Mouse (Mus musculus) CD4-positive, CD25-positive, alpha-beta regulatory T cell, adult 4 months (primary cell): ENCODE data around the gene Gfm2. TPM values are rescaled to one million over a fixed set of nuclear protein-coding genes. Genes with fewer than 3 reads are reported as not detected.
A peak's percentile ranks its signal among the peaks of the same experiment; 100 is the strongest.
"Not testable (repeated sequence)": the region's sequence is repeated elsewhere in the genome, so short reads cannot be mapped to it uniquely, and the experiment has no call there.

Source experiments
- ATAC-seq: one replicate; pipeline ENCODE4 v1.8.0; 2017
- polyA plus RNA-seq, 2 experiments: library from polyadenylated mRNA; unstranded; fragments of 100-300 nt; shearing (Covaris generic); gene quantifications; one replicate each; pipeline ENCODE4 v1.2.1; 2017

Gfm2 gene
- polyA plus RNA-seq = 10 to 100 TPM; 42.8 to 62.9 TPM

GRCm38 (mm10) chr13:97137466-97138400 lies at the start of gene Gfm2, which contains the start of gene Nsa2:
Gfm2 (plus strand) TSS chr13:97137937.
Nsa2 (minus strand) TSS chr13:97137937.
- ATAC-seq = peak; percentile 99

GRCm38 (mm10) chr13:97088183-97088582 lies 49.6 kb upstream of the Gfm2 start:
- ATAC-seq = no peak

GRCm38 (mm10) chr13:97095726-97096125 lies 42.0 kb upstream of the Gfm2 start:
- ATAC-seq = no peak

- ATAC-seq = no peak
Observed at GRCm38 (mm10) chr13:97099187-97099852, 38.4 kb upstream of the Gfm2 start, which contains the start of gene Gm6169. Gm6169 (minus strand) TSS chr13:97099237.

- ATAC-seq = no peak
Observed at GRCm38 (mm10) chr13:97104996-97105395, 32.7 kb upstream of the Gfm2 start.

GRCm38 (mm10) chr13:97107721-97108120 lies 30.0 kb upstream of the Gfm2 start:
- ATAC-seq = not testable (repeated sequence)

GRCm38 (mm10) chr13:97109046-97109445 lies 28.7 kb upstream of the Gfm2 start:
- ATAC-seq = no peak

GRCm38 (mm10) chr13:97121341-97121740 lies 16.4 kb upstream of the Gfm2 start:
- ATAC-seq = no peak

GRCm38 (mm10) chr13:97129654-97130053 lies 8.1 kb upstream of the Gfm2 start:
- ATAC-seq = not testable (repeated sequence)

GRCm38 (mm10) chr13:97130413-97130812 lies 7.3 kb upstream of the Gfm2 start:
- ATAC-seq = not testable (repeated sequence)

GRCm38 (mm10) chr13:97138404-97138931 lies 731 bp downstream of the Gfm2 start:
- ATAC-seq = not testable (repeated sequence)

- no peak for ATAC-seq
Observed at GRCm38 (mm10) chr13:97142321-97142720, 4.6 kb downstream of the Gfm2 start.

GRCm38 (mm10) chr13:97145834-97146233 lies 8.1 kb downstream of the Gfm2 start:
- ATAC-seq = peak; percentile 92

GRCm38 (mm10) chr13:97175520-97176264 lies 38.0 kb downstream of the Gfm2 start:
- ATAC-seq = no peak

GRCm38 (mm10) chr13:97176731-97177130 lies 39.0 kb downstream of the Gfm2 start:
- no peak for ATAC-seq

GRCm38 (mm10) chr13:97178943-97179342 lies 41.2 kb downstream of the Gfm2 start:
- ATAC-seq = no peak

- no peak for ATAC-seq
Observed at GRCm38 (mm10) chr13:97180113-97180828, 42.5 kb downstream of the Gfm2 start.

GRCm38 (mm10) chr13:97182821-97183220 lies 45.1 kb downstream of the Gfm2 start:
- no peak for ATAC-seq

GRCm38 (mm10) chr13:97184168-97184567 lies 46.4 kb downstream of the Gfm2 start:
- no peak for ATAC-seq

GRCm38 (mm10) chr13:97184656-97185055 lies 46.9 kb downstream of the Gfm2 start:
- ATAC-seq = no peak

GRCm38 (mm10) chr13:97186346-97186745 lies 48.6 kb downstream of the Gfm2 start:
- no peak for ATAC-seq

GRCm38 (mm10) chr13:97187693-97188092 lies 50.0 kb downstream of the Gfm2 start:
- ATAC-seq = no peak
